Mouse (Mus musculus): ENCODE data around the gene Ptpn1. TPM values are rescaled to one million over a fixed set of nuclear protein-coding genes. Genes with fewer than 3 reads are reported as not detected.

The Ptpn1 gene
- polyA plus RNA-seq, 1 experiment from 2014 or later: 69.3 TPM

DNA sequence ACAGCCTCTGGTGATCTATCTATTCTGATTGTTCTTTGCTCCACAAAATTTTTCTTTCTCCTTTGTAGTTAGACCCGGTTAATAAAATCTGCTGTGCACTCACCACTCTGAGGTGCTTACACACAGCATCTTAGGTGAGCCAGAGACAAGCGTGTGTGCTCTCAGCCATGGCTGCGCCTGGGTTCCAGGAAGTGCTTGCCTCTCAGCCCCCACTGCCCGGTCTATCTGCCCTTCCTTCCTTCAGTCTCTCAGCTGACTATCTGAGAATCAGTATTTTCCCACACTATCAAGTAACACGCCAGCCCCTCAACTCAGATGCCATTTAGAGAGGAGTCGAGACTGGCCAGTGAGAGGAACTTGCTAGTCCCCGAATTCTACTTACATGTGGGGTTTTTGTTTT, 28.1 kb downstream of the Ptpn1 start:
- Histone ChIP-seq H3K27me3 (ENCODE audit: control insufficient read depth, insufficient read depth, low read length) (no peaks in the 10 kb centered on the region), H3K4me2 (replicated peaks) (no peak overlapping the region), H3K9ac (no peak overlapping the region), H3K9me3 (ENCODE audit: control insufficient read depth, low read length) (no peaks in the 10 kb centered on the region), H3K36me3 (replicated peaks; ENCODE audit: control insufficient read depth, insufficient read depth) (peaks cover 19% of the 10 kb centered on the region), H3K27ac (no peak overlapping the region), H3K4me3 (replicated peaks; ENCODE audit: low read length) (no peak overlapping the region), H3K4me1 (replicated peaks; ENCODE audit: control insufficient read depth, insufficient read depth, low read length) (peaks cover 19% of the 10 kb centered on the region)
- WGBS: 82% methylated on average over 7 of the region's 7 CpGs
- no peak for DNase-seq (ENCODE audit: low spot score)
- ATAC-seq (ENCODE audit: low FRiP score): no peak

DNA sequence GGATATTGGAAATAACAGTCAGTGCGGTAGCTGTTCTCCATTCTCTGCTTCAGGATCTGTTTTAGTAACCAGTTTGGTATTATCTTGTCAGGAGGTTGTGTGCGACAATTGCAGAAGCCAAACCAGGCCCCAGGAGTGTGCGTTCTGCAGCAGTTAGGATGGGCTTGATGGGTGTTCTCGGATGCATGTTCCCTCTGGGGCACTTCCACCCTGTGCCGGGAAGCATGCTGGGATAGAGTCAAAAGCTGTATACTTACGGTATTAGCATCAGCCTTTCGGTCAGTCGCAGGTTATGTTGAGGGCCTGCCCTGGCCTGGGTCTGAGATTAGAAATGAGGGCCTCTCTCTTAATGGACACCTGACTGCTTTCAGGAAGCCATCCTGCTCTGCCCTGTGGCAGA, 28.7 kb downstream of the Ptpn1 start:
- H3K9me3 ChIP-seq (ENCODE audit: control insufficient read depth, low read length): no peaks in the 10 kb centered on the region
- peaks cover 19% of the 10 kb centered on the region for H3K4me1 ChIP-seq (replicated peaks; ENCODE audit: control insufficient read depth, insufficient read depth, low read length)
- peaks cover 25% of the 10 kb centered on the region for H3K36me3 ChIP-seq (replicated peaks; ENCODE audit: control insufficient read depth, insufficient read depth)
- H3K27ac ChIP-seq: no peak overlapping the region
- H3K4me2 ChIP-seq (replicated peaks): no peak overlapping the region
- 77% methylated on average over 8 of the region's 8 CpGs for WGBS
- no peak for ATAC-seq (ENCODE audit: low FRiP score)
- no peak overlapping the region for H3K4me3 ChIP-seq (replicated peaks; ENCODE audit: low read length)
- no peak for DNase-seq (ENCODE audit: low spot score)
- no peak overlapping the region for H3K9ac ChIP-seq
- H3K27me3 ChIP-seq (ENCODE audit: control insufficient read depth, insufficient read depth, low read length): no peaks in the 10 kb centered on the region

- 97% methylated on average over 6 of the region's 6 CpGs for WGBS
- Histone ChIP-seq H3K36me3 (replicated peaks; ENCODE audit: control insufficient read depth, insufficient read depth) (peaks cover 43% of the 10 kb centered on the region), H3K27ac (no peak overlapping the region), H3K4me1 (replicated peaks; ENCODE audit: control insufficient read depth, insufficient read depth, low read length) (peaks cover 19% of the 10 kb centered on the region), H3K27me3 (ENCODE audit: control insufficient read depth, insufficient read depth, low read length) (no peaks in the 10 kb centered on the region), H3K4me2 (replicated peaks) (no peak overlapping the region), H3K4me3 (replicated peaks; ENCODE audit: low read length) (no peak overlapping the region), H3K9me3 (ENCODE audit: control insufficient read depth, low read length) (no peaks in the 10 kb centered on the region), H3K9ac (no peak overlapping the region)
- ATAC-seq (ENCODE audit: low FRiP score) (no peak), DNase-seq (ENCODE audit: low spot score) (no peak)
Observed at GRCm38 (mm10) chr2:167962347-167962746, 30.5 kb downstream of the Ptpn1 start.

- H3K36me3 ChIP-seq (replicated peaks; ENCODE audit: control insufficient read depth, insufficient read depth): peaks cover 51% of the 10 kb centered on the region
Observed at GRCm38 (mm10) chr2:167963176-167963575, 31.3 kb downstream of the Ptpn1 start.

GRCm38 (mm10) chr2:167963778-167964300, 32.0 kb downstream of the Ptpn1 start:
- H3K27me3 ChIP-seq (ENCODE audit: control insufficient read depth, insufficient read depth, low read length): no peaks in the 10 kb centered on the region
- no peak overlapping the region for H3K4me3 ChIP-seq (replicated peaks; ENCODE audit: low read length)
- H3K36me3 ChIP-seq (replicated peaks; ENCODE audit: control insufficient read depth, insufficient read depth): peaks cover 58% of the 10 kb centered on the region
- no peak overlapping the region for H3K27ac ChIP-seq
- ATAC-seq (ENCODE audit: low FRiP score) (no peak), DNase-seq (ENCODE audit: low spot score) (no peak)
- H3K4me1 ChIP-seq (replicated peaks; ENCODE audit: control insufficient read depth, insufficient read depth, low read length): peaks cover 10% of the 10 kb centered on the region; the same call in 1 of the 2 replicates
- no peaks in the 10 kb centered on the region for H3K9me3 ChIP-seq (ENCODE audit: control insufficient read depth, low read length)
- WGBS: 94% methylated on average over 9 of the region's 9 CpGs
- H3K4me2 ChIP-seq (replicated peaks): no peak overlapping the region
- no peak overlapping the region for H3K9ac ChIP-seq

More at GRCm38 (mm10) chr2:167963176-167963575, 31.3 kb downstream of the Ptpn1 start:
- Histone ChIP-seq H3K27me3 (ENCODE audit: control insufficient read depth, insufficient read depth, low read length) (no peaks in the 10 kb centered on the region), H3K4me2 (replicated peaks) (no peak overlapping the region), H3K4me1 (replicated peaks; ENCODE audit: control insufficient read depth, insufficient read depth, low read length) (peaks cover 12% of the 10 kb centered on the region), H3K27ac (no peak overlapping the region), H3K9me3 (ENCODE audit: control insufficient read depth, low read length) (no peaks in the 10 kb centered on the region), H3K9ac (no peak overlapping the region), H3K4me3 (replicated peaks; ENCODE audit: low read length) (no peak overlapping the region)
- ATAC-seq (ENCODE audit: low FRiP score) (no peak), DNase-seq (ENCODE audit: low spot score) (no peak)
- 94% methylated on average over 4 of the region's 4 CpGs for WGBS

DNA sequence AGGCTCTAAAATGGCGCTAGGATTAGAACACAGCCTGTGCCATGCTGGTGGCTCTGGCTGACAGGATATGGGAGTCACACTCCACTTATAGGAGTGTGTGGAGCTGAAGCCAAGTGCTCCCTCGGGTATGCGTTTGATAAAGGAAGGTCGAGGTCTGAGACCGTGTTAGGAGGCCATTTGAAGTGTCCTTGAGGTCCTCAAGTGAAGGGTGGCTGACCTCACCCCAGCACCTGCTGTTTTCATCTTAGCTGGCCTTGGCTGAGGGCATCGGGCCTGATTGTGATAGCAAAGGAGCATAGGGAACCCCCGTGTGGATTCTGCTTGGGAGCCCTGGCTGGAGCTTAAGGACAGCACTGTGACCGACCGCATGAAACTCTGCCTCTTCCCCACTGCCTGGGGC, 32.5 kb downstream of the Ptpn1 start:
- ATAC-seq (ENCODE audit: low FRiP score): no peak
- no peak overlapping the region for H3K4me3 ChIP-seq (replicated peaks; ENCODE audit: low read length)
- 95% methylated on average over 9 of the region's 9 CpGs for WGBS
- H3K36me3 ChIP-seq (replicated peaks; ENCODE audit: control insufficient read depth, insufficient read depth): peaks cover 63% of the 10 kb centered on the region
- H3K9me3 ChIP-seq (ENCODE audit: control insufficient read depth, low read length): no peaks in the 10 kb centered on the region
- no peak overlapping the region for H3K9ac ChIP-seq
- no peak overlapping the region for H3K4me2 ChIP-seq (replicated peaks)
- H3K27me3 ChIP-seq (ENCODE audit: control insufficient read depth, insufficient read depth, low read length): no peaks in the 10 kb centered on the region
- H3K4me1 ChIP-seq (replicated peaks; ENCODE audit: control insufficient read depth, insufficient read depth, low read length): peaks cover 10% of the 10 kb centered on the region; the same call in 1 of the 2 replicates
- H3K27ac ChIP-seq: no peak overlapping the region
- no peak for DNase-seq (ENCODE audit: low spot score)

- Histone ChIP-seq H3K36me3 (replicated peaks; ENCODE audit: control insufficient read depth, insufficient read depth) (peaks cover 77% of the 10 kb centered on the region), H3K27ac (no peak overlapping the region), H3K9ac (no peak overlapping the region), H3K4me1 (replicated peaks; ENCODE audit: control insufficient read depth, insufficient read depth, low read length) (no peaks in the 10 kb centered on the region), H3K4me3 (replicated peaks; ENCODE audit: low read length) (no peak overlapping the region), H3K27me3 (ENCODE audit: control insufficient read depth, insufficient read depth, low read length) (no peaks in the 10 kb centered on the region), H3K4me2 (replicated peaks) (no peak overlapping the region), H3K9me3 (ENCODE audit: control insufficient read depth, low read length) (no peaks in the 10 kb centered on the region)
- 97% methylated on average over 3 of the region's 3 CpGs for WGBS
- DNase-seq (ENCODE audit: low spot score): no peak
- no peak for ATAC-seq (ENCODE audit: low FRiP score)
Observed at GRCm38 (mm10) chr2:167965911-167966310, 34.1 kb downstream of the Ptpn1 start.

DNA sequence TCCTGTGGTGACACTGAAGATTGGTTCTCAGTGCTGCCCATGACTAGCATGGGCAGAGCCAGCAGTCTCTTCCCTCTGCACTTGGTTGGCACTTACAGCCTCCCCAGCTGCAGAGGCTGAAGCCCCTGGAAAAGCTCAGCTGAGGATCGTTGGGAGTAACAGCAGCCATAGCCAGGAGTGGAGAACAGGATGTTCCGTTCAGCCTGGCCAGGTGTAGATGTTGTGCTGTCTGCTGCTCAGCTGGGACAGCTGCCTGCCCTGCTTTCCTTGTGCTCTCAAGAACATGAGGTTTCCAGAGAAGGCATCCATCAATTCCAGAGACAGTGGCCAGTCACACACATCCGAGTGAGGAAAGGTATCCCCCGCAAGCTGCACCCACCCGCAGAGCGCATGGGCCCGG, 36.6 kb downstream of the Ptpn1 start:
- H3K36me3 ChIP-seq (replicated peaks; ENCODE audit: control insufficient read depth, insufficient read depth): peaks cover 99% of the 10 kb centered on the region
- DNase-seq (ENCODE audit: low spot score) (no peak), ATAC-seq (ENCODE audit: low FRiP score) (no peak)
- no peak overlapping the region for H3K4me2 ChIP-seq (replicated peaks)
- WGBS: 92% methylated on average over 7 of the region's 7 CpGs
- no peak overlapping the region for H3K4me3 ChIP-seq (replicated peaks; ENCODE audit: low read length)
- no peaks in the 10 kb centered on the region for H3K9me3 ChIP-seq (ENCODE audit: control insufficient read depth, low read length)
- no peaks in the 10 kb centered on the region for H3K4me1 ChIP-seq (replicated peaks; ENCODE audit: control insufficient read depth, insufficient read depth, low read length)
- no peaks in the 10 kb centered on the region for H3K27me3 ChIP-seq (ENCODE audit: control insufficient read depth, insufficient read depth, low read length)
- H3K27ac ChIP-seq: no peak overlapping the region
- H3K9ac ChIP-seq: no peak overlapping the region

DNA sequence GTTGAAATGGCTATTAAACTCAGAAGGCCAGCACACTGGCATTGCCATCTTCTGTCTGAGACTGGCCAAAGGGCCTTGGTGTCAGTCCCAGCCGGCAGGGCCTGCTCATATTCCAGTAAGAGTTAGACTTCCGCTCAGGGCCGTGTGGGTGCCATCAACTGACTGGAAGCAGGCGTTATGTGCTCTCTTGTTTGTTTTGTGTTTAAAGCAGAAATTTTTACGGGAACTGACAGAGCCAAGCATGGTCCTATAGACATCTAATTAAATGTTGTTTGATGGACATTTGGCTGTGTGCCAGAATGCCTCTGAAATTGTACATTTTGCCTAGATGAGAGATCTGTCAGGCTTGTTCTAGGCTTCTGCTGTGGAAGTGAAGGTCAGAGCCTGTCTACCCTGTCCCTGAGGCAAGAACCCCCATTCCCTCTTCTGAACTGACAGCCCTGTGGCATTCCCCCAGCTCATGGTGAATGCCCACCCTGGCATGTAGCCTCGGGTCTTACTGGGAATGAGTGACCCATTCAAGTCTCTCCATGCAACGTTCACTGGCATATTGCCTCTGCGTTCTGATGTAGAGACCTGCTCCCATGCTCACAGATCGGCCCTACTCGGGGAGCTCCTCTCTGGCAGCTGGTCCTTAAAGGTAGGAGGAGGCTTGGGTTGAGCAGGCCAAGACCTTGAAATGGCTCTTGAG, 38.1 kb downstream of the Ptpn1 start:
- Histone ChIP-seq H3K27me3 (ENCODE audit: control insufficient read depth, insufficient read depth, low read length) (no peaks in the 10 kb centered on the region), H3K9ac (no peak overlapping the region), H3K9me3 (ENCODE audit: control insufficient read depth, low read length) (no peaks in the 10 kb centered on the region), H3K36me3 (replicated peaks; ENCODE audit: control insufficient read depth, insufficient read depth) (peaks cover 99% of the 10 kb centered on the region), H3K4me2 (replicated peaks) (no peak overlapping the region), H3K27ac (no peak overlapping the region), H3K4me1 (replicated peaks; ENCODE audit: control insufficient read depth, insufficient read depth, low read length) (no peaks in the 10 kb centered on the region), H3K4me3 (replicated peaks; ENCODE audit: low read length) (no peak overlapping the region)
- no peak for ATAC-seq (ENCODE audit: low FRiP score)
- 83% methylated on average over 10 of the region's 10 CpGs for WGBS
- DNase-seq (ENCODE audit: low spot score): no peak
